Mouse (Mus musculus) neural tube, embryonic 11.5 days (tissue): ENCODE results near the gene Ptcra. TPM values are rescaled to one million over a fixed set of nuclear protein-coding genes. Genes with fewer than 3 reads are reported as not detected.

ENCODE experiments used
- ATAC-seq: fragments of 200-750 bp; cut with Nextera tagmentation; 2 replicates; pipeline ENCODE4 v1.8.0; 2017; ENCODE audit warnings: moderate number of reproducible peaks, mild to moderate bottlenecking, moderate TSS enrichment, moderate library complexity; ENCODE audit not compliant: insufficient read depth, low FRiP score, low TSS enrichment
- DNase-seq: peaks from one replicate; pipeline ENCODE4 v3.0.0-alpha.2; 2015; ENCODE audit warnings: low spot score
- H3K27ac ChIP-seq: fragments of 300-500 bp; sonication (generic); 2 replicates; pipeline ENCODE4 v1.5.1; 2014; ENCODE audit warnings: low read depth, mild to moderate bottlenecking, low read length
- H3K27me3 ChIP-seq: fragments of 300-500 bp; sonication (generic); 2 replicates; pipeline ENCODE4 v1.6.1; 2014; ENCODE audit warnings: mild to moderate bottlenecking, low read length, mixed read lengths; ENCODE audit not compliant: control insufficient read depth, insufficient read depth
- H3K36me3 ChIP-seq: fragments of 300-500 bp; sonication (generic); 2 replicates; pipeline ENCODE4 v1.6.1; 2014; ENCODE audit warnings: mild to moderate bottlenecking, low read length, moderate library complexity, mixed read lengths; ENCODE audit not compliant: control insufficient read depth, insufficient read depth
- H3K4me1 ChIP-seq: fragments of 300-500 bp; sonication (generic); 2 replicates; pipeline ENCODE4 v1.6.1; 2014; ENCODE audit warnings: low read length, mixed read lengths; ENCODE audit not compliant: control insufficient read depth, insufficient read depth
- H3K4me2 ChIP-seq: fragments of 300-500 bp; sonication (generic); 2 replicates; pipeline ENCODE4 v1.6.1; 2014; ENCODE audit warnings: low read depth, mild to moderate bottlenecking, moderate library complexity
- H3K4me3 ChIP-seq: fragments of 300-500 bp; sonication (generic); 2 replicates; pipeline ENCODE4 v1.5.1; 2014; ENCODE audit warnings: low read depth, low read length
- H3K9ac ChIP-seq: fragments of 300-500 bp; sonication (generic); 2 replicates; pipeline ENCODE4 v1.6.1; 2014; ENCODE audit warnings: mild to moderate bottlenecking, low read length
- H3K9me3 ChIP-seq: fragments of 300-500 bp; sonication (generic); 2 replicates; pipeline ENCODE4 v1.6.1; 2016; ENCODE audit warnings: low read length; ENCODE audit not compliant: control insufficient read depth
- WGBS: fragments of 180-500 bp; shearing (Covaris S2); extraction: QIAGEN DNeasy Blood & Tissue Kit; methylation state at CpG from one replicate; pipeline ENCODE4 v1.1.7; 2014; 5-methylcytosine and 5-hydroxymethylcytosine counted together
- polyA plus RNA-seq: library from polyadenylated mRNA; unstranded; fragments of >200 nt; fragmentation: Nextera tagmentation; extraction: Ambion mirVana; gene quantifications from 2 replicates; pipeline ENCODE4 v1.2.1, GENCODE M21; 2014

Gene Ptcra
- polyA plus RNA-seq, 1 experiment from 2014 or later = 0.95 TPM

GRCm38 (mm10) chr17:46742986-46743385, 20.5 kb downstream of the Ptcra start:
- Histone ChIP-seq H3K4me2 (no peak overlapping the region), H3K36me3 (peaks cover 4% of the 10 kb centered on the region), H3K4me3 (no peak overlapping the region), H3K27ac (no peak overlapping the region), H3K27me3 (no peaks in the 10 kb centered on the region), H3K9me3 (no peaks in the 10 kb centered on the region), H3K9ac (no peak overlapping the region), H3K4me1 (no peaks in the 10 kb centered on the region)
- no peak for ATAC-seq
- no peak for DNase-seq
- WGBS = 90% methylated on average over 9 of the region's 9 CpGs

DNA sequence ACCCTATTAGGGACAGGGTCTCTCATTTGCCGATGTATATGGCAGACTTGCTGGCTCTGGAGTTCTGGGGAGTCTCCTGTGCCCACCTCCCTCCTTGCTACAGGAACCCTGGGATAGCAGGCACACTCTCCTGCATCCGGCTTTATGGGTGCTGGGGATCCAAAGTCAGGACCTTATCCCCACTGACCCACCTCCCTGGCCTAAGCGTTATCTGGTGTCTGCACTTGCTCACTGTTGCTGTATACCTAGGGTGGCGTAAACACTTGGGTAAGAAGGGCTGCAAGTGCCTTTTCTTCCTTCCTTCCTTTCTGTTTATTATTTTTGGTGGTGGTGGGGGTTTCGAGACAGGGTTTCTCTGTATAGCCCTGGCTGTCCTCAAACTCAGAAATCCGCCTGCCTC, 22.2 kb downstream of the Ptcra start:
- DNase-seq = no peak
- no peak for ATAC-seq
- H3K4me2 ChIP-seq = no peak overlapping the region
- H3K9ac ChIP-seq = no peak overlapping the region
- no peaks in the 10 kb centered on the region for H3K36me3 ChIP-seq
- WGBS = 96% methylated on average over 6 of the region's 6 CpGs
- H3K27me3 ChIP-seq = no peaks in the 10 kb centered on the region
- H3K9me3 ChIP-seq = no peaks in the 10 kb centered on the region
- H3K4me3 ChIP-seq = no peak overlapping the region
- H3K27ac ChIP-seq = no peak overlapping the region
- H3K4me1 ChIP-seq = no peaks in the 10 kb centered on the region

- H3K9ac ChIP-seq = no peak overlapping the region
- H3K4me3 ChIP-seq = no peak overlapping the region
- WGBS = 63% methylated on average over 9 of the region's 10 CpGs
- H3K4me1 ChIP-seq = no peaks in the 10 kb centered on the region
- no peak for DNase-seq
- no peaks in the 10 kb centered on the region for H3K9me3 ChIP-seq
- no peak for ATAC-seq
- H3K27me3 ChIP-seq = no peaks in the 10 kb centered on the region
- H3K27ac ChIP-seq = no peak overlapping the region
- no peak overlapping the region for H3K4me2 ChIP-seq
- H3K36me3 ChIP-seq = no peaks in the 10 kb centered on the region
Measured at GRCm38 (mm10) chr17:46736160-46736559, 27.4 kb downstream of the Ptcra start.

GRCm38 (mm10) chr17:46735287-46735686, 28.2 kb downstream of the Ptcra start:
- no peak overlapping the region for H3K4me3 ChIP-seq
- no peak overlapping the region for H3K27ac ChIP-seq
- no peak overlapping the region for H3K9ac ChIP-seq
- H3K27me3 ChIP-seq = no peaks in the 10 kb centered on the region
- DNase-seq (no peak), ATAC-seq (no peak)
- no peaks in the 10 kb centered on the region for H3K9me3 ChIP-seq
- H3K4me1 ChIP-seq = no peaks in the 10 kb centered on the region
- no peaks in the 10 kb centered on the region for H3K36me3 ChIP-seq
- H3K4me2 ChIP-seq = no peak overlapping the region
- WGBS = 86% methylated on average over 7 of the region's 7 CpGs

- no peaks in the 10 kb centered on the region for H3K4me1 ChIP-seq
- H3K27ac ChIP-seq = no peak overlapping the region
- DNase-seq = no peak
- no peaks in the 10 kb centered on the region for H3K36me3 ChIP-seq
- H3K27me3 ChIP-seq = peaks cover 5% of the 10 kb centered on the region; the same call in 1 of the 2 replicates
- ATAC-seq = no peak
- no peak overlapping the region for H3K9ac ChIP-seq
- no peaks in the 10 kb centered on the region for H3K9me3 ChIP-seq
- no peak overlapping the region for H3K4me3 ChIP-seq
- no peak overlapping the region for H3K4me2 ChIP-seq
- 94% methylated on average over 3 of the region's 3 CpGs for WGBS
Measured at GRCm38 (mm10) chr17:46734055-46734454, 29.5 kb downstream of the Ptcra start.

DNA sequence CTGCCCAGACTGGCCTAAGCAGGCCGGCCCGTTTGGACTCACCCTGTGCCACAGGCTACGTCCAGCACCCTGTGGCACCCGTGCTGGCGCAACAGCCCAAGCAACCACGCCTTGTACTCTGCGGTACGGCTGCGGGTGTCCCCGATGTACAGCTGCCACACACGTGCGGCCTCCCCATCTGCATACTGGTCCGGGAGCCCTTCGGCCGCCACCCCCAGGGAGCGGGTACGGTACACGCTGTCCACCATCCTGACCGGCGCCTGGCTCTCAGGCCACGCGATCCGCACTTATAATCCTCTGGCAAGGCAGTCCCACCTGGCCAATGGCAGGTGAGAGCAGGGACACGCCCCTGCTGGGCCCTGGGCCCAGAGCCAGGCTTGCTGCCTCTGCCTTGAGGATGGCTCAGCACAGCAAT, 34.6 kb downstream of the Ptcra start, which contains the start of gene Gnmt:
Gene Gnmt (minus strand): TSS at position 265 of the 415 bp plus-strand sequence.
- Histone ChIP-seq H3K4me3 (no peak within 1 kb of the TSS), H3K4me1 (no peaks in the 10 kb centered on the region), H3K4me2 (no peak within 1 kb of the TSS; the same call in 1 of the 2 replicates), H3K27me3 (peaks cover 6% of the 10 kb centered on the region; the same call in 1 of the 2 replicates), H3K9me3 (no peaks in the 10 kb centered on the region), H3K36me3 (no peaks in the 10 kb centered on the region; the same call in 1 of the 2 replicates), H3K27ac (no peak within 1 kb of the TSS), H3K9ac (peak within 1 kb of the TSS; percentile 32; the same call in 1 of the 2 replicates)
- DNase-seq = no peak
- no peak for ATAC-seq
- 18% methylated on average over 24 of the region's 24 CpGs for WGBS

- H3K27ac ChIP-seq = no peak overlapping the region
- WGBS = 41% methylated on average over 11 of the region's 11 CpGs
- H3K4me2 ChIP-seq = no peak overlapping the region
- no peak for ATAC-seq
- DNase-seq = no peak
- no peaks in the 10 kb centered on the region; the same call in 1 of the 2 replicates for H3K36me3 ChIP-seq
- H3K4me3 ChIP-seq = no peak overlapping the region
- no peaks in the 10 kb centered on the region for H3K9me3 ChIP-seq
- H3K27me3 ChIP-seq = peaks cover 6% of the 10 kb centered on the region; the same call in 1 of the 2 replicates
- H3K4me1 ChIP-seq = no peaks in the 10 kb centered on the region
- peak overlapping the region; percentile 32; the same call in 1 of the 2 replicates for H3K9ac ChIP-seq
Measured at GRCm38 (mm10) chr17:46728496-46728895, 35.0 kb downstream of the Ptcra start.

- no peak for ATAC-seq
- H3K4me3 ChIP-seq = no peak overlapping the region
- no peak overlapping the region for H3K4me2 ChIP-seq
- WGBS = 43% methylated on average over 6 of the region's 6 CpGs
- H3K36me3 ChIP-seq = peaks cover 2% of the 10 kb centered on the region; the same call in 1 of the 2 replicates
- H3K9ac ChIP-seq = no peak overlapping the region
- no peaks in the 10 kb centered on the region for H3K9me3 ChIP-seq
- H3K27me3 ChIP-seq = peaks cover 6% of the 10 kb centered on the region; the same call in 1 of the 2 replicates
- no peak overlapping the region for H3K27ac ChIP-seq
- peak; percentile 29 for DNase-seq
- H3K4me1 ChIP-seq = no peaks in the 10 kb centered on the region
Measured at GRCm38 (mm10) chr17:46728021-46728420, 35.5 kb downstream of the Ptcra start.

DNA sequence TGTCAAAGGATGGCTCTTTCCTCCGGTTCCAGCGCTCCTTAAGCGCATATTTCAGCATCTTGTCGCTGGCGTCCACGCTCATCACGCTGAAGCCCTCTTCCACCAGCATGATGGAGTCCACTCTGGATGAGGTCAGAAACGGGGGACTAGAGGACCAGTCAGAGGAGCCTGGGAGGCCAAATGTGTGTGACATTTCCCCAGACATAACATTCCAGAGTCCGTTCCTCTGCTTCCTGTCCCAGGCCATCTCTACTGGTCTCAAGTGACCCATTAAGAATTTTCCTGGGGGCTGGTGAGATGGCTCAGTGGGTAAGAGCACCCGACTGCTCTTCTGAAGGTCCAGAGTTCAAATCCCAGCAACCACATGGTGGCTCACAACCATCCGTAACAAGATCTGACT, 36.2 kb downstream of the Ptcra start:
- peaks cover 6% of the 10 kb centered on the region; the same call in 1 of the 2 replicates for H3K27me3 ChIP-seq
- DNase-seq (no peak), ATAC-seq (no peak)
- H3K36me3 ChIP-seq = peaks cover 2% of the 10 kb centered on the region; the same call in 1 of the 2 replicates
- WGBS = 87% methylated on average over 11 of the region's 11 CpGs
- H3K9ac ChIP-seq = no peak overlapping the region
- H3K4me3 ChIP-seq = no peak overlapping the region
- no peaks in the 10 kb centered on the region for H3K9me3 ChIP-seq
- no peak overlapping the region for H3K4me2 ChIP-seq
- H3K4me1 ChIP-seq = no peaks in the 10 kb centered on the region
- no peak overlapping the region for H3K27ac ChIP-seq
